Mouse (Mus musculus) brain, embryonic 14.5 days (tissue): ENCODE measurements around the gene Fam114a1. TPM values are rescaled to one million over a fixed set of nuclear protein-coding genes. Genes with fewer than 3 reads are reported as not detected.

Experiments used
- DNase-seq: peaks from one replicate; pipeline ENCODE4 v3.0.0-alpha.2; 2011; ENCODE audit warnings: low read depth
- CTCF ChIP-seq: fragments of 200-500 bp; IDR thresholded peaks from 2 replicates; pipeline ENCODE4 v1.5.1; 2012; ENCODE audit warnings: inconsistent platforms, mild to moderate bottlenecking, moderate library complexity, borderline replicate concordance; ENCODE audit not compliant: insufficient read depth, insufficient read length; ENCODE audit errors: extremely low read depth
- POLR2A ChIP-seq: fragments of 200-500 bp; IDR thresholded peaks from 2 replicates; pipeline ENCODE4 v1.6.1; 2012; ENCODE audit warnings: mild to moderate bottlenecking, inconsistent platforms, borderline replicate concordance; ENCODE audit not compliant: poor library complexity, insufficient read depth, insufficient read length, severe bottlenecking; ENCODE audit errors: extremely low read depth
- polyA plus RNA-seq: library from polyadenylated mRNA; depleted of rRNA; stranded (reverse); fragments of >200 nt; gene quantifications from 2 replicates; pipeline ENCODE4 v1.2.3, GENCODE M21; 2012; rRNA removed

The Fam114a1 gene
- polyA plus RNA-seq, 1 experiment = 9.1 TPM

DNA sequence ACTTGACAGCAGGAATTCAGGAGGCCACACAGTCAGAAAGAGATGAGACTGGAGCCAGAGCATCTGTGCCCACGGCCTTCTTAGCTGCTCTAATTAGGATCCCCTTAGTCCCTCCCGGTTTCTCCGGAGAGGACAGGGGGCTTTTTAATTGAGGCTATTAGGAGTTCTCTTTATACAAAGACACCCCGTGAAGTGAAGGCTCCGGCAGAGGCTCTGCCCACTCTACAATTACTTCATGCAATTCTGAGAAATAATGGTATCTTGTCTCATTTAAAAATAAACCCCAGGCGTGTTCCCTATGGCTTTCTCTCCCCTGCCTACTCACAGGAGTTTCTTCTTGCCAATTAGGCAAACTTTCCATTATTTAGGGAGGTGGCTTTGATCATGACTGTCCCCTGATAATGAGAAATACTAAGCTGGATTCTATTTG lies 101.8 kb downstream of the Fam114a1 start:
- TF ChIP-seq CTCF (no peak), POLR2A (no peak)

DNA sequence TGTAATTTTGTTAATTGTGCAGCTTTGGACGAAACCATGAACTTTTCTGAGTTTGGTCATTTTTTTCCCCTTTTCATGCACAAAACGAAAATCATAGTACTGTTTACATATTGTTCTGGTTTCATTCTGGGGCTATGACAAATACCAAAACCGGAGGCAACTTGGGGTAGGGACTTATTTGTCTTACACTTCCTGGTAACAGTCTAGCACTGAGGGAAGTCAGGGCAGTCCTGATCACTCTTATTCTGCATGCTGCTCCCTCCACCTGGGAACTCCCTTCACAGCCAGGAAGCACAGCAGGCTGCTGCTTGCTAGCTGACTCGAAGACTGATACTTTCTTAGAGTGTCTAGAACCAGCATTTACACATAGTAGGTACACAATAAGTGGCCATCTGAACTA lies 103.4 kb downstream of the Fam114a1 start:
- no peak for TF ChIP-seq POLR2A
- no peak for TF ChIP-seq CTCF
- no peak for DNase-seq

More for the DNA sequence above, 101.8 kb downstream of the Fam114a1 start:
- peak; percentile 87 for DNase-seq

- no peak for DNase-seq
- no peak for TF ChIP-seq POLR2A
- peak; percentile 12; the same call in 1 of the 2 replicates for TF ChIP-seq CTCF
Measured at GRCm38 (mm10) chr5:65074693-65075092, 104.8 kb downstream of the Fam114a1 start.

DNA sequence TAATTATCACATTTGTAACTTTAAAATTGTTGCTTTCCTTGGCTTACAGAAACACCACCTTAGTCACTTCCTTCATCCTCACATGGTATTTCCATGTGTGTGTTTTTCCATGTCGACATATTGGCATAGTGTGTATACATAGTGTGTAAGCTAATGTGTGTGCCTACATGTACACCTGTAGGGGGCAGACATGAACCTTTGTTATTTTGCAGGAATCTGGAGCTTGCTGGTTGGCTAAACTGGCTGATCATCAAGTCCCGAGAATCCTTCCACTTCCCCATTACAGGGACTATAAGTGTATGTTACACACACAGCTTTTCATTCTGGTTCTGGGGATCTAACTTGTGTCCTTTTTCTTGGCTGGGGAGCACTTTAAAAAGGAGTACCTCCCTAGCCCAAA lies 106.2 kb downstream of the Fam114a1 start:
- TF ChIP-seq CTCF (no peak; the same call in 1 of the 2 replicates), POLR2A (no peak)
- no peak for DNase-seq

GRCm38 (mm10) chr5:65076748-65077147 lies 106.9 kb downstream of the Fam114a1 start:
- TF ChIP-seq CTCF = no peak
- no peak for TF ChIP-seq POLR2A
- no peak for DNase-seq

- TF ChIP-seq CTCF (no peak), POLR2A (no peak)
- no peak for DNase-seq
Measured at GRCm38 (mm10) chr5:65078081-65078480, 108.2 kb downstream of the Fam114a1 start.

- DNase-seq = peak; percentile 55
- TF ChIP-seq CTCF (no peak), POLR2A (no peak)
Measured at GRCm38 (mm10) chr5:65079881-65080280, 110.0 kb downstream of the Fam114a1 start.

- TF ChIP-seq POLR2A = no peak
- no peak for TF ChIP-seq CTCF
- no peak for DNase-seq
Measured at GRCm38 (mm10) chr5:65081836-65082235, 112.0 kb downstream of the Fam114a1 start.

- TF ChIP-seq POLR2A (no peak), CTCF (no peak)
- no peak for DNase-seq
Measured at GRCm38 (mm10) chr5:65086522-65086921, 116.7 kb downstream of the Fam114a1 start.

DNA sequence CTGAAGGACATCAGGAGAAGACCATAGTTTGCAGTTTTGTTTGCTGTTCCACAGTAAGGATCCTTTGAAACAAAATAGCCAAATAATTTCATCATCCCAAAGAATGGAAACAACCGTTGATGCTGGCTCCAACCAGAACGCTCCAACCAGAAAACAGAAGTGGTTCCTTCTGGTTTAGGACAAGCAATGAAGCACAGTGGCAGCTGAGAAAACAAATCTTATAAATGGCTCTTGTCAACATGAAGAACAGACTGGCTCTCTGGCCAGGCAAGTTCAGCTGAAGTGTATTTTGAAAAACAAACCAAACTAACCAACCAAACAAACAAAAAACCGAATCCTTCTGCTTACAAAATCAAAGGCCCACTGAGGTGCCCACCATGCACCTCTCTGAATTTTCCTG lies 119.8 kb downstream of the Fam114a1 start:
- TF ChIP-seq POLR2A = no peak
- TF ChIP-seq CTCF = no peak
- DNase-seq = no peak

DNA sequence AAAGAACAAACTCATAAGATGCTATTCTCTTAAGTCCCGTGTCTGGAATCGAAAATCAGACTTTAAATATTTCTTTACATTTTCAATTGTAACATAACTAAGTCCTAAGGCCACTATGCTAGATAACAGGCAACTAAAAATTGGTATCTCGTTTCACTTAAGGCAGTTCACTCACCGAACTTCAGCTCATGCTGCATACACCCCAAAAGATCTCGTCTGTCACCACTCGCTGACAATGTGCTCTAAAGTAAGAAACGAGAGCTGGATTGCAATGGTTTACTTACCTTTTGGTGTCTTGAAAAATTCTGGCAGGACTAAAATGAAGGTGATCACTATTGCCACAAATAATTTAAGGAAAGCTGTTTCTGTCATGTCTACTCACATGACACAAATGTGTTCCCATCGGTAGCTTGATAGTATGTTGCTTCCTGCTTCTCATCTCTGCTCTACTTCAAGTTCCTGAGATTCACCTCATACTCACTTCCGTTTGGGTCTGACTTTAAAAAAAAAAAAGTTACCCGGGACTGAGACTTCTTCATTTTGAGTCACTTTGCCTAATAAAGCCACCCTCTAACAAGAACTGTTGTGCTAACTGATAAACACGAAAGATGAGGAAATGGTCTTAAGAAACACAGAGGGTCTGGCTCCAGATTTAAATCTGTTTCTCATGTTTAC lies 121.5 kb downstream of the Fam114a1 start:
- DNase-seq = no peak
- TF ChIP-seq CTCF = no peak
- no peak for TF ChIP-seq POLR2A

Other genes with a start within 250 kb of the Fam114a1 start
- 22.3 and 24.1 TPM in 2 replicates for gene Klf3, start 166.7 kb upstream of the Fam114a1 start, polyA plus RNA-seq
- gene Tlr1, start 36.5 kb upstream of the Fam114a1 start, polyA plus RNA-seq = 0.42 and 0.75 TPM in 2 replicates
- 0.21 and 0.90 TPM in 2 replicates for gene Tlr6, start 10.0 kb upstream of the Fam114a1 start, polyA plus RNA-seq
- gene Tmem156, start 122.1 kb downstream of the Fam114a1 start, polyA plus RNA-seq = 0.08 and 0.11 TPM in 2 replicates
- gene Klhl5, start 137.5 kb downstream of the Fam114a1 start, polyA plus RNA-seq = 49.5 and 54.6 TPM in 2 replicates
- 14.7 and 16.7 TPM in 2 replicates for gene Wdr19, start 229.6 kb downstream of the Fam114a1 start, polyA plus RNA-seq